Mouse (Mus musculus) right cerebral cortex, adult 2 months (tissue): ENCODE results near the gene Lgmn.

ENCODE experiments used
- DNase-seq, 2 experiments: peaks; one replicate each; pipeline ENCODE4 v3.0.0; 2021 to 2022; ENCODE audit warnings: low spot score in 2 of 2

Lgmn gene

DNA sequence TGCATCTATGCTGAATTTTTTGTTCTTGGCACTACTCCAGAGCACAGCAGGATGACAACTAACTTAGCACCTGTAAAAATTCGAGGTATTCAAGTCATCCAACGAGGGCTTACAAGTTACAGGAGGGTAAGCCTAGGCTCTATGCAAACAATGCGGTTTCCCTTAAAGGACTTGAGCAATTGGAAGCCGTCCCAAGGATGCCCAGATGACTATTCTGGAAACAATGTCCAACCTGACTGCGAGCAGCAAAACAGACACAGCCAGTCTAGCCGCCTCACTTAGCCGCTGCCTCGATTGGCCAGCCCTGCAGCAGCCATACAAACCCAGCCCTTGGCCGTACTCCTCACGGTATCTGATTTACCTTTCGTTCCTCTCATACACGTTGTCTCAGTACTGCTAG lies 7.4 kb downstream of the Lgmn start:
- DNase-seq = no peak

DNA sequence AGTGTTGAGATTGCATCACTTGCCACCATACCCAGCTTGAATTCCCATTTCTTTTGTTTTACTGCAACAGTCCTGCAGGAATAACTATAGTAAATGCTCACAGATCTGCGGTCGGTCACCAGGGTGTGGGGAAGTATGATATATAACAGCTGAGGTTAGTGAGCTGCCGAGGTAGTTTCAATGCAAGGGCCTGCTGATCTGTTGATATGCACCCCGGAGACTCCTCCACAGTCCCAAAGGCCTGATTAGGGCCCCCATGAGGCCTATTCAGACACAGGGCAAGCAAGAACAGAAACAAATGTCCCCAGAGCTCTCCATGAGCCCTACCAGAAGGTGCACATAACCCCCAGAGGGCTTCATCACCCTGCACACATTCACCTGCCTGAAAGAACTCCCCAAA lies 9.4 kb downstream of the Lgmn start:
- DNase-seq = no peak

DNA sequence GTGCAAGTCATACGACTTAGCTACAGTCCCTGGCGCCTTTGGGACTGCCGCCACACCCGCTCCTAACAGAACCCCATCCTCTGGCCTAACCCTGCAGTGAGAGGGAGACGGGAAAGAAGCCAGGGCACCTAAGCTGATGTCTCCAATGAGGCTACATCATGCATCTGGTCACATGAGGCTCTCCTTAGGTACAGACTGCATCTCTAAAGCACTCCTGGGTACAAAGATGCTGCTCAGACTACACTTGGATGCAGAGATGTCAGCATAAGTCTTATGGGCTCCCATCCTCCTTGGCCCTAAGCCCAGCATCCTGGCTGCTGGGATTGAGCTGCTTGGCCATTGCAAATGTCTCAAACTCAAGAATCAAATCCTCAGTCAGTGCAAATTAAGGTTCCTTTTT lies 10.0 kb downstream of the Lgmn start:
- DNase-seq = no peak

DNA sequence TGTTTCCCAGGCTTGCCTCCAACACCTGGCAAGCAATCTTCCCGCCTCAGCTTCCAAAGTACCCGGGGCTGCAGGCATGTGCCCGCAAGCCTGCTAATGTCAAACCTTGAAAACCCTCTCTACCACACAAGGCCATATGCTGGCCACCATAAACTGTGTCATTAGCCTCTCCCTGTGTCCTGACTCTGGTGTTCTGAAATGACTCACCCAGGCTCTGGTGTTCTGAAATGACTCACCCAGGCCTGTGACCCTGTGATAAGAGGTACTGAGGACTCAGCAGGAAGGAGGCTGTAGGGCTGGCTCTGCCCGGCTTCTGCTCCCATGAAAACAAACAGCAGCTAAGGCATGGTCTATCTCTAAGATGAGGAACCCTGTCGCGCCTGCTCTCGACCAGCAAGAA lies 13.3 kb downstream of the Lgmn start:
- no peak for DNase-seq

DNA sequence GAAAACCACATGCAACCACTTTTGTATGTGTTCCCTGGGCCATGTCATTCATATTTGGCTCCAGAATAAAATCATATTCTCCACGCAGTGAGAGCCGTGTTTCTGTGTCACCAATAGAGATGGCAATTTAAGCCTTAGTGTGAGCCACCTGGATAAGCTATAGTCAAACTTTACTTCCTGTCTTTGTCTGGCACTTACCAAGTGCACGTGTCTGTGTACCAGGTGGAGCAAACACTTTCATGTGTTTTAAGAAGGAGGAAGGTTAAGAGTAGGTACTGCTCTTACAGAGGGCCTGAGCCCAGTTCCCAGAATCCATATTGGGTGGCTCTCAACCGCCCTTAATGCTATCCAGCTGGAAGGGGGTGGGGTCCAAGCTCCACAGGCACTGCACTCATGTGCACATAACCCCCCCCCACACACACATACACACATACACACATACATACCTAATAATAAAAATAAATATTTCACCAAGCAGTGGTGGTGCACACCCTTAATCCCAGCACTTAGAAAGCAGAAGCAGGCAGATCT lies 14.5 kb downstream of the Lgmn start:
- no peak for DNase-seq

DNA sequence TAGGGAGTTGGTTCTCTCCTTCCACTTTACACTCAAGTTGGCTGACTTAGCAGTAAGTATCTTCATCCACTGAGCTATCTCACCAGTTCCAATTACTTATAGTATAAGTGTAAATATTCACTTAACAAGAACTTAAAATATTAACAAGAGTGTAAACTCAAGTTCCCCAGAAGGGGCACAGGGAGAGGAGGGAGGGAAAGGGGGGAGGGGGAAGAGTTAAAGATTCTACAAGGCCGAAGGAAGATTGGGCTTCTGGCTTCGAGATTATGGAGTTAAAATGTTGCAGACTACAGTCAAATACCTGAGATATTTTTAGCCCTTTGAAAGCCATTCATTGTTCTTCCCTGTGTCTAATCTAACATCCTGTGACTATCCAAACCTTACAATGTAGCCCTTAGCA lies 15.2 kb downstream of the Lgmn start:
- DNase-seq = no peak

DNA sequence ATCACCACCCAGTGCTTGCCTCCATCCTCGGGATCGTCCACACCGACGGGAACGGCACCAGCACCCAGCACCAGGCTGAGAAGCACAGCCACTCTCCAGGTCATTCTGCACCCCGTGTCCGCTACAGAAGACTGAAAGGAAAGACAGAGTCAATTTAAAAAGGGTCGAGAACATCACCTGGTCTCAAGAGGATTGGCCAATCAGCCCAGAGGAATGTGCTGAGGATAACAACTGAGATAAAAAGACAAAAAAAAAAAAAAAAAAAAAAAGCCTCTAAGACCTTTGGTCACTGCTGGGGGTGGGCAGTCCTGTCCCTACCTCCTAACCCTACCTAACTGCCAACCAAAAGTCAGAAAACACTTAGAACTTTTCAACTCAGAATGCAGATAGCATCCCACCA lies 16.0 kb downstream of the Lgmn start:
- no peak for DNase-seq

DNA sequence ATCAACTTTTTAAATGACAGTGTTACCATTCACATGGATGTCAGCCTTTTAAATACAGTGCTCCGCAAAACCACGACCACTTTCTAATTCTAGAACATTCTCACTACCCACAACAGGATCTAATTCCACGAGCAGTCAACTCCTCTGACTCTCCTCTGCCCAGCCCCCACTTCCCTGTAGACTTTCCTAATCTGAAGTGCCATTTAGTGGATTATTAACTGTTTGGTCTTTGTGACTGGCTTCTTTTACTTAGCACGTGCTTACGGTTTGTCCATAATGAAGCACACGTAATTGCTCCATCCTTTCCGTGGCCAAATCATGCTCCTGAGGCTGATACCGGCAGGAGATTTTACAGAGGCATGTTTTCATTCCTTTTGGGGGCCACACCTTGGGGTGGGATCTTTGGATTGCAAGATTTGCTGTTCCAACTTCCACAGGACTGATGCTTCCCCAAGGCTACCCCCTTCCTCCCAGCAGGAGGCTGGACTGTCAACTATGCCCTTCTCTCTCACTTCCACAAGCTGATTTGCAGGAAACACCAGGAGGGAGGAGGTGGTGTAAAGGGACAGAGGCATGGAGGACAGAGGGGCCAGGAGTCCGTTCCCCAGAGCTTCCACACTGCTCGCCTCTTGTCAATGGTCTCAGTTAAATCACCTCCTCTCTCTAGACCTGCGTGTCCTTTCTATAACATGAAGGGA lies 16.8 kb downstream of the Lgmn start:
- no peak for DNase-seq

DNA sequence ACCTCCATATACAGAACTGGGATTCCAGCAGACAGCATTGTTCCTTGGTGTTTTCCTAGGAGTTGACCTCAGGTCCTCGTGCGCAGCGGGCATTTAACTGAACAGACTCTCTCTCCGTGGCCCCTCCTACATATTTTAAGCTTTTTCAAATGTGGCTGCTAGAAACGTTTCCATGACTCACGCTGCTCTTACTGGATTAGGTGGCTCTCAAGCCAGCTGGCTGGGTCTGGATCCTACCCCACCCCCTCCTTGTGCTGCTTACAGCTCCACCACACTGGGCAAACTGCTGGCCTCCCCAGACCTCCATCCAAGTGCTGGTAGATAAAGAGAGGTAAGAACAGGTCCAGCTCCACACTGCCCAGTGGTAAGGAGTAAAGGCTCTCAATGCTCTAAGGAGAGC lies 17.5 kb downstream of the Lgmn start:
- peak; percentile 47 to 57 for DNase-seq

DNA sequence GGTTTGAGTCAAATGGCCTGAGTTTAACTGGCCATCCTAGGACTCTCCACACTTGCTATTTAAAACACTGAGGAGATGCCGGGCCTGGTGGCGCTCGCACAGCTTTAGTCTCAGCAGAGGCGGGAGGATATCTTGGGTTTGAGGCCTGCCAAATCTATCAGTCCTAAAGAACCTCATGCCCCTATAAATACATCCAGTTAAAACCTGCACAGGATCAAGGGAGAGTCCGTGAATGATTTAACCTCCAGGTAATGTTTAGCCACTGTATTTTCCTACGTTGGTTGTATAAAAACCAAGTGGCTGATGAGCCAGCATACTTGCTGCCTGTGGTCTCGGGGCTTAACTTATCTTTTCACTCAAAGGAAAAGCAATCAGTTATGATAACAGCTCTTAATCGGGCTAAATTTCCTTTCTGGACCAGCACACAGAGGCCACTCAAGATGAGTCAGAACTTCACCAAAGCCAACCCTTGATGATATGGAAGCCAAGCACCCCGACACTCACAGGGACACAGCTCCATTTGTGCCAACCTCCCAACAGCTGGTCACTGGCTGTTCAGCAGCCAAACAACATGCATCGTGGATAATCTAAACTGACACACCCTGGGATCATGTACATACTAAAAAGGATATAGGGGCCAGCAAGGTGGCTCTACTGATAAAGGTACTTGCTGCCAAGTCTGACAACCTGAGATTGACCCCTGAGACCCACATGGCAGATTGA lies 19.3 kb downstream of the Lgmn start:
- no peak for DNase-seq

DNA sequence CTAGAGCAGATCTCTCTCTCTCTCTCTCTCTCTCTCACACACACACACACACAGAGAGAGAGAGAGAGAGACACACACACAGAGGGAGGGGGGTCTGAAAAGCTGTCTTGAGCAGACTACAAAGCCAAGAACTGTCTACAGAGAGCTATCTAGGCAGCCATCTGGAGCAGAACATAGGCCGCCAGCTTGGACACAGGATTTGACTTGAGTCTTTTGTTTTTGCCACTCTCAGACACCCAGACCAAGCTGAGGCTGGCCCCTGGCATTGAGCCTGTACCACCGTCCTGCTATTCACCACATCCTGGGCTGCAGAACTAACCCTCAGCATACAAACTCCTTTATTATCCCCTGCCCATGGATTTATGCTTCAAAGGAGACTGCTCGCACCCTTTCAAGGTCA lies 20.1 kb downstream of the Lgmn start:
- DNase-seq = peak in 1 of 2 experiments; percentile 5

DNA sequence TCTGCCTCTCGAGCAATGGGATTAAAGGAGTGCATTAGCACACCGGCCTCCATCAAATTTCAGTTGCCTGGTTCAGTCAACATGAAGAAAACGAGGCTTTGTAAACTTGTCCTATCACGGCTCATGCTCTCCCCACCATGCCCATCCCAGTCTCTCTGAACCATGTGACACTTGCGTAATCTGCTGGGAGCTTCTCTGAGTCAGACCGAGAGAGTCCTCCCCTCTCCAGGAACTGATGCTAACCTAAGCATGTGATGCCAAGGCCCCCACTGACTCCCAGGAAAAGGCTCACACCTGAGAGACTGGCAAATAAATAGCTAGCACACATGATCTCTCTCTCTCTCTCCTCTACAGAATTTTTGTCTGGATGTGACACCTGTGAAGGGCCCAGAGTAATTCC lies 21.9 kb downstream of the Lgmn start:
- no peak for DNase-seq

DNA sequence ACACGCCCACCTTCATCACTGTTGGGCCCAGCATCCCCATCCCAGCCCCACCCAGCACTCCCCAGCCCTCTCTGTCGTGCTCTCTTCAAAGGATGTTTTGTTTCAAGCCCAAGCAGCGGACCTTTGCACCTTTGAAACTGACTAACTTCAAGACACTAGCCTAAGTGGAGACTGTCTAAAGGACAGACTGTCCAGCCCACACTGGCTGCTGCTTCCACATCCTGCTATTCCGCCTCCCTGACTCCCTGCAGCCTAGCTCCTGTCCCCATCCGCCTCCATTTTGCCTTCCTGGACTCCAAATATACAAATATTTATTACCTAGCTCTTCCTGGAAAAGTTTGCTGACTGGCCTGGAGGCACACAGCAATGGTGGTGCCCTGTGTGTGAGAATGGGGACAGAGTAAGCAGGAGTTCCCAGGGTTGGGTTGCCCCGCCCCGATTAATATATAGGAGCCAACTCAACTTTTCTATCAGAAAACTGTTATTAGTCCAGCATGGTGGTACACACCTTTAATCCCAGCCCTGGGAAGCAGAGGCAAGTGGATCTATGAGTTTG lies 22.6 kb downstream of the Lgmn start:
- no peak for DNase-seq

DNA sequence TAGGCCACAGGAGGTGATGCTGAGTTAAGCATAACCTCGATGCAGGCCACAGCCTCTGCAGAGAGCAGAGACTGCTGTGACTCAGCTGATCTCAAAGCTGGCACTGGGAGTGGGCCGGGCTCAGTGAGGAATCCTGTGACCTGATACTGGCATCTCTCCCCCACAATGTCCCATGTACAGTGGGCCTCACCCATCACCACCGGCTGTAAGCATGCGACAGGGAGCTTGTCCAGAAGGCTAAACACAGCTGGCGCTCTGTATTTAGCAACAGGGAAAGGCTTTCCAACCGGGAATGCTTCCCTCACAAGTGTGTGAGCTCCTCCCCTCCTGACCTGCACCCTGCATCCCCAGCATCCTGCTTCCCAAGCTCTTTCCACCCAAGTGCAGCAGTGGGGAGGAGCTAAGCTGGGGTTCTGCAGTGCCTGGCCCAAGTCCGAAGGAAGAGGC lies 23.2 kb downstream of the Lgmn start:
- peak; percentile 42 to 43 for DNase-seq

DNA sequence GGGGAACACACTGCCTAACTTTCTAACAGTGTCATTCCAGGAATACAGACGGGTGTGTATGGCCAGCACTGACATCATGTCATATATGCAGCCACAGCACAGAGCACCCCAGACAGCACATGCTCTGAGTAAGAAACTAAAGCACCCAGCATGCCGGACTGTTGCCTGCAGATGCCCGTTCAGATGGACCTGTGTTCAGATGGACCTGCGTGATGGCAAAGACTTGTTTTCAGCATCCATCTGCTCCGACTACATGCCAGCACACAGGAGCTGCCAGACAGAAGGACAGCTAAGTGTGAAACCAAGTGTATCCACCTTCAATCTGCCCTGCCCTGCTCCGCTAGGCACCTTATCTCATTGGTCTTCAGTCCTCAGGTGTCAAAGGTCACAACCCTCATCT lies 24.9 kb downstream of the Lgmn start:
- no peak for DNase-seq

DNA sequence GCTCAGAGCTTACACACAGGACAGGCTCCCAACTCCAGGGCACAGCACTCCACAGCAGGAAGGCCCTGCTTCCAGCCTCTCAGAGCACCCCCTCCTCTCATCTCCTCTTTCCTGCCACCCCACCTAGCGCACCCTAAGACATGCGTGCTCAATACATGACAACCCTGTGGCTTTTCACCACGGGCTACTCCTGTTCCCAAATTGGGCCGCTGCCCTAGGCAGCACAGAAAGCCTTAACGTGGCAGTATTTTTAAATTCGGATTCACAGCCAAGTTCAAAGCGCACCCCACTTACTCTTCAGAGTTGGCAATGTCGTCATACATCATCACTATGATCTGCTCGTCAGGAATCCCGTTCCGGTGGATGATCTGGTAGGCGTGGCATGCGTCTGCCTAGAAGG lies 26.4 kb downstream of the Lgmn start:
- no peak for DNase-seq

DNA sequence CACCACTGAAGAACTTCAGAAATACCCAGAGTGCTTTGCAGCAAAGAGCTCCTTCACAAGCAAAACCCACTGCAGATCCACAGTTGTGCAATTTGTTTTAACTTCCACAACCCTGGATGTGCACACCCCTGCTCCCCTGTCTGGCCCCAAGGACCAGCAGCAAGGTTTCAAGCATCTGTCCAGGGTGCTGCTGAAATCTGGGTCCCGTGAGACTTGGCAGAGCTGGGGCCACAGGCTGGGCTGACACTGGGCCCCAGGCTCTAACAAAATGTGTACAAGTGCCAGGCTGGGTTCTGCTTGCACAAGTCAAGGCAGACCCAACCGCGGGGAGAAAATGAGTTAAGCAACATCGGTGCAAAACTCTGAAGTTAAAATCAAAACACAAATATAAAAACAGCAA lies 41.0 kb downstream of the Lgmn start:
- DNase-seq = no peak

DNA sequence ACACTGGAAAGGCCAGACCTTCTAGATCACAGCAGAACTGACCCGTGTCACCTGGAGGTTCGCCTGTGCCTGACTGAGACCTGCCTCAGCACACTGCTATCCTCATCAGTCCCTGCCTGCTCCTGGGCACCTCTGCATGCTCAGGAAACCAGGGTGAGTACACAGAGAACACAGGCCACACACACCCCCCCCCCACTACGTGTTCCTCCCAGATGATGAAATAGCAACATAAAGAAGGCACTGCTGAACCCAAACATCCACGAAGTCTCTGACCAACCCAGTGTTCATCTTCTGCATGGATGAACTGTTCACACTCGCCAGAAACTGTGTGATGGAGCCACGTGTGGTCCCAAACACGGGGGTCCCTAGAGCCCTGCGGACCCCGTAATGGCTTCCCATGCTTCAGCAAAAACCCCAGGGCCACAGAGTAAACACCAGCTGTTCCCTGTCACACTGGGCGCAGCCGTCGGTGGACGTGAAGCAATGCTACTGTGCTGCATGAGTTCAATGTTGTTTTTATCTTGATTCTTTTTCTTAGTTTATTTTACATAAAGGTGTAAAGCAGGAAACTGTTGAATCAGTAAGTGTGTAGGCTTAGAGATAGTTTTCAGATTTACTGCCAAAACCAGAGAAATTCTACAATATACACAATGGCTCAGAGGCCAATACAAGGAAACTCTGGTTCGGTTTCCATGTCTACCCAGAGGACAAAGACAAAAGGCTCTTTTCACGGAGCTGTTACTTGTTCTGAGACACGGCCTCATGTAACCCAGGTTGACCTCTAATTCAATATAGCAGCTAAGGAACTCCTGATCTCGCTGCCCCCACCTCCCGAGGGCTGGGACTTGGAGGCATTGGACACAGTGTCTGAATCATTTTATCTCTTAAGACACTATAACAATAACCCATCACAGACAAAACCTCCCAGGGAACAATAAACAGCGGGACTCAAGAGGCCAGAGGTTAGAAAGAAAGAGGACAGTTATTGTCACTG lies 43.3 kb downstream of the Lgmn start:
- no peak for DNase-seq

DNA sequence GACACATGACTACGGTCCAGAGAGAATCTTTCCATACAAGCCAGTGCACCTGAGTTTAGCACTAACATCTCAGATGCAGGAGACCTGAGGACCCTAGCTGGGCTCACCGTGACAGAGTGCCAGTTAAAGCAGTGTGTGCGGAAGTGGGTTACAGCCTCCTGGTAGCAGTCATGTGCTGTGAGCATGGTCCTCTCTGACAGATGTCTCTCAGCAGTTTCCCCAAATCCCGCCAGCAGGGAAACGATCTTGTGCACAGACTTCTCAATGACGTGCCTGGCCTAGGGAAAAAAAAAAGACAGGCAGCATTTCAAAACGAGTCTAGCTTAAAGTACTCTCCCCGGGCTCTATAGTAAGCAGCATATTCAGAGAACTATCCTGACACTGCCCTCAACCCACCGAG lies 44.1 kb downstream of the Lgmn start:
- DNase-seq = no peak

DNA sequence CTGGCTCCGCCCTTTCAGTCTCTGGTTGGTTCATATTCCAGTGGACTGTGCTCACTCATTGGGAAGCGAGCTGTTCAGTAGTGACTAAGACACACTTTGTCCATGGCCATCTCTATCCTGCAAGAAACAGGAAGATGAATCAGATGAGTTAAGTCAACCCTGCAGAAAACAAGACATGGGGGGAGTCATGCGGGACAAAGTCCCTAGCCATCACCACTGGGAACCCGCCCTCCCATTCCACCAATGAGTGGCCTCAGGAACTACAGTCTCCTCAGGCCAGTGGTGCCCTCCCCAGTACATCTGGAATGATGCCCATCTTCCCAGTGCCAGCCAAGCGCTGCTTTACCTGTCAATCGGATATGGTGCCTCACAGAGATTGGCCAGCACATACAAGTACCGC lies 45.1 kb downstream of the Lgmn start:
- DNase-seq = no peak

DNA sequence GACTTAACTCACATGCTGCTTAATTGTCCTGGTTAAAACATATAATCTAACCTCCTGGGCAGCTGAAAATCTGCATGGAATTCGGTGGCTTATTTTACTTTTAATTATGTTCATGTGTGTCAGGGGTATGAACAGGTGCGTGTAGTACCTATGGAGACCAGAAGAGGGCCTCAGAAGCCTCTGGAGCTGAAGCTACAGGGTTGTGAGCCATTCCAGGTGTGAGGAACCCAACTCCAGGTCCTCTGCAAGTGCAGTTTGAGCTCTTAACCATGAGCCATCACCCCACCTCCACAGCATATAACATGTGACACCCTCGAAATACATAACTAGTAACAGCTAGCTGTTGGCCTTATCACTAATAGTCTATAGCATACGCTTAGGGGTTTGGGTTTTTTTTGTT lies 47.6 kb downstream of the Lgmn start:
- DNase-seq = peak in 1 of 2 experiments; percentile 33

DNA sequence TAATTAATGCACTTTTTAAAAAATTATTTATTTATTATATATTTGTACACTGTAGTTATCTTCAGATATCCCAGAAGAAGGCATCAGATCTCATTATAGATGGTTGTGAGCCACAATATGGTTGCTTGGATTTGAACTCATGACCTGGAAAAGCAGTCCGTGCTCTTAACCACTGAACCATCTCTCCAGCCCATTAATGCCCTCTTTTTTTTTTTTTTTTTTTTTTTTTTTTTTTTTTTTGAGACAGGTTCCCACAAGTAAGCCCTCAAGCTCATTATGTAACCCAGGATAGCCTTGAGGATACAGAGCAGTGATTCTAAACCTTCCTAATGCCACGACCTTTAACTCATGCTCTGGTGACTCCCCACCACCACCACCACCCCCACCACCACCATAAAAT lies 48.5 kb downstream of the Lgmn start:
- no peak for DNase-seq
